Mouse (Mus musculus) embryo, embryonic 9.5 days (tissue): ENCODE measurements around the gene Wrap73.

Experiments used
- DNase-seq: peaks from one replicate; pipeline ENCODE4 v3.0.0-alpha.2; 2017; ENCODE audit errors: extremely low spot score

Gene Wrap73

DNA sequence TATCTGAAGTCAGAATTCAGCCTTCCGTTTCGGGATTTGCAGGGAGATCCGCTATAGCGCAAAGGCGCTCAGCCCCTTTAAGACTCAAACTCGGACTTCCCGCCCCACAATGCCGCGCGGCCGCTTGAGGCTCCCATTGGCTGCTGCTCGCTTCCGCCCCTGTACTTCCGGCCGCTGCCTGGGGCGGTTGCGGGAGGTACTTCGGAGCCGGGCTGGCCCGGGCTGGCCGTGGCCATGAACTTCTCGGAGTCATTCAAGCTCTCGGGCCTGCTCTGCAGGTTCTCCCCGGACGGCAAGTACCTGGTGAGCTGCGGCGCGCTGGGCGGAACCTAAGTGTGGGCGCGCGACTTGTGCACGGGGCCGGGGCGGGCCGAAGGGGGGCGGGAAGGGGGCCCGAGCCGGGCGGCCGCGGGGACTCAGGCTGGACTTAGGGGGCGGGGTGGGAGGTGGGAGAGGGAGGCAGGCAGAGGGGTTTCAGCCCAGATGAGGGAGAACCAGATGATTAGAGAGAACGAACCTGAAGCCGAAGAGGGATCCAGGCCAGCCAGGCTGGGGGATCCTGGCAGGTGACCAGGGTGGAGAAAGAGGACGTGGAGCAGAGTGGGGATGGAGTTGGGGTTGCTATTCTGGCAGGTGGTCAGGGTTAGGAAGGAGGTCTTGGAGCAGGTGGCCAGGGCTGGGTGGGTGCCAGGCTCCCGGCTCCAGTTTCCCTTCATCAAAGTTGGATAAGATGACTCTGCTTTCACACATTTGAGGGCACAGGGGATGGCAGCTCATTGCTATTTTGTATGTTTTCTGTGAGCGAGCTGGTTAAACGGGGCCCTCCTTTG is at the start of gene Wrap73:
Wrap73 (plus strand) TSS at position 162 of the 830 bp plus-strand sequence.
- peak; percentile 89 for DNase-seq

DNA sequence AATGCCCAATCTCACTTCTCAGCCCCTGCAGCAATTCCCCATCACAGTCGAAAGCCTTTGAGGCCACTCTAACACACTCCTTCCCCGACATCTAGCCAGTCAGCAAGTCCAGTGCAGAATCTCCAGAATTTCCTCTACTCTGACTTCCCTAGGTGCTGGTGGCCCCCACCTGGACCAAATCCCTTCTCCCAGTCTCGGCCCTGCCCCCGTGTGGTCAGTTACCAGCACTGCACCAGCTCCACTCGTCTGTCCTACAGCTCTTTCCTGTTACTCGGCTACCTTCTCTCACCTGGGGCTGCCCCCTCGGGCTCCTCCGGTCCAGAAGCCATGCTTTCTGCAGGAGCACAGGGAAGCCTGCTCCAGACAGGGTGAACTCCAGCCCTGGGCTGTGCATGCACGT is 49.0 kb upstream of the Wrap73 start:
- no peak for DNase-seq

DNA sequence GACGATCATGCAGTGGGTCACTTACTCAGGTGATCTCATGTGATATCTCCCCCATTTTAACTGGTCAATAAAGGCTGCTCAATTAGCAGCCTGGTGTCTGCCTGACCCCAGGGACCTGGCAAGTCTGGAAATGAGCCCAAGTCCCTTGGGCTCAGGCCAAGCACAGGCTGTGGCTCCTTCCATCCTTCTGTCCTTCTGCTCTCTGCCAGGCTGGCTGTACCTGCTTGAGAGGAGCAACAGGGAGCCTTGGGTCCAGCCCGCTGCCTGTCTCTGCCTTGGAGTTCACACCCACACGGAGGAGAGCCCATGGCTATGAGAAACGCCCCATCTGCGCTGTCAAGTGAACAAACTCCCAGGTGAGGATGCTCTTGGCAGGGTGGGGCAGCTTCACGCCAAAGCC is 46.1 kb upstream of the Wrap73 start:
- DNase-seq: no peak

DNA sequence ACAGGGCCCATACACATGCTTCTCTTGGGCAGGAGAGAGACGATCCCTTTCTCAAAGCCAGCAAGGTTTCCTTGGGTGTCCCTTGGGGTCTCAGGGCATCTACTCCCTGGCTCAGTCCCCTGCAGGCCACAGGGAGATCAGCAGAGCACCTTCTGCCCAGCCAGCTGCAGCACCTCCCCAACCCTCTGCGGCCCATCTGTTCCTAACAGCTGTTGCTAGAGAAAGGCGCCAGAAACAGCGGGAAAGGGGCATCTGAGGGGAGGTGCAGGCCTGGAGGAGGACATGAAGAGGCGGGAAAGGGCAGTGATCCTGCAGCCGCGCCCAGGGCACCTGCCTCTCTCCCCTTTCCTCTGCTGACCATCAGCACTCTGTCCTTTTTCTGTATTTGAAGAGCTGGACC is 42.8 kb upstream of the Wrap73 start:
- DNase-seq: no peak

DNA sequence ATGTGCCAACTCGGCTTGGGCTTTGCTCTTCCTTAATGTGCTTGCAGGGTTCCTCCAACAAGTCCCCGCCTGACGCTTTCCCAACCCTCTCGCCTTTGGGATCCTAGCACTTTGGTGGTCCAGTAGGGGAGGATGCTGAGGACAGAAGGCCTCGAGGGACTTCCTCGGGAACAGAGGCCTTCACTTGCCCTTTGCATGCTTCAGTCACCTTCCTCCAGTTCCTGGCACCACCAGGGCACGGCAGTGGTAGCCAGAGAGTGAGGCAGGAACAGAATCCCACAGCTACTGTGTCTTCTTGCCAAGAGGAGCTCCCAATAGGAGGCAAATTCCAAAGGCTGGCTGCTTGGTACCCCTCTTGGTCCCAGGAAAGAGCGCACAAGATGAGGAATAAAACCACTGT is 38.8 kb upstream of the Wrap73 start:
- DNase-seq: no peak

DNA sequence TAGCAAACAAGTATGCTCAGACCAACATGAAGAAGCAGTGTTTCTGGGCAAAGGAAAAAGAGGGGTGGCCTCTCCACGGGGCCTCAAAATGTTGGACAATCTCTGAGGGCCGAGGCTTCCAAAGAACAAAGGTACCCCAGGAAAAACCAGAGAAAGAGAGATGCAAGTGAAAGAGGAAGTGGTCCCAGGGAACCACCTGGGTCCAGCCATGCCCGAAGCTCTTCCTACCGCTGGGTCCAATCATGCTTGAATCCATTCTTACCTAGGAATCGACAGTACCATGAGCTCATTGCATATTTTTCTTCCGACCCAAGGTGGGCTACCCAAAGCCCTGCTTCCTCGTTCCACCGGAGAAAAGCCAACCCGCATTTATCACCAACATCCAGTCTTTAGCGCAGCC is 38.3 kb upstream of the Wrap73 start:
- no peak for DNase-seq

DNA sequence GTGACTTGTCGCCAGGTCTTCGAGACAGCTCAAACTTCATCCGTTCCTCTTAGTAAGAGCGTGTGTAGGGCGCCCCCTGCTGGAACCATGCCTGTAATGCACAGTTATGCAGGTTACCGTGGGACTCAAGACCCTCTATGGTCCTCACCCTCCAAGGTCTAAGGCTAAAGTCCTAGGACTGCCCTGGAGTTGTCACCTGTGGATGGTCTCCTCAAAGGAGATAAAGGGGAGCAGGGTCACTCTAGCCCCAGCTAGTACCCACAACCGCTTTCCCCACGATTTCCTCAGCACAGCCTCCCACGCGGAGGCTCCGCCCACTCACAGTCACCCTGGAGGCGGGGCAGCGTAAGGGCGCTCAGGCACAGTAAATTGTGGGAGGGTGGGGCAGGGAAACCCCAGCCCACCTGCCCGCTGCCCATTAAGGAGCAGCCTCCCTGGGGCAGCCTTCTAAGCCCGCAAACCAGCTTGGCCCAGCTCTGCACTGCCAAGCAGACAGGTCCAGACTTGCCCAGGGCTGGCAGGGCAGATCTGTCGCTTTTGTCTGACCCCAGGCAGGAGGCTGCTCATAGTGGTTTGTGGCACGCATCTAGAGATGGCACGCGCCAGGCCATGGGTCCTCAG is 36.7 kb upstream of the Wrap73 start:
- DNase-seq: peak; percentile 71

DNA sequence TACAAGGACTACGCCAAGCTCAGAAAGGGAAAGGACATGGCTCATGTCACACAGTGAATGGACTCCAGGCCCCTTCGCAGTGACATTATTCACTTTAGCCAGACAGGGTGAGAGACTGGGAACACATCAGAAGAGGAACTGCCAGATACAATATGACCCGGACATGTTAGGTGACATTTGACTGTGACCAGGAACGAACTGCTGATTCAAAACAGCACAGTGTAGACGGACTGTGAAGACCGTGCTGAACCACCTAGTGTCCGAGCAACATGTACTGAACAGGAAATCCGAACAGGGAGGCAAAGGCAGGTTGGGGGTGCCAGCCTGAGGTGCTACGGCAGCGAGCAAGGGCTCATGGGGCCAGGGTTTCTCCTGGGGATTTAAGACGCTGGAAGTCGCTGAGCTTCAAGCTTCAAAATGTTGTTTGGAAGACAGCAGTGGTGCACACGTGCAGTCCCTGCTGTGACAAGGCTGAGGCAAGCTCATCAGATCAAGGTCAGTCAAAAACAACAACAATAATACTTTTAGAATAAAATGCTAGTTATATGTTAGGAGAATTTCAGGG is 35.6 kb upstream of the Wrap73 start:
- no peak for DNase-seq

DNA sequence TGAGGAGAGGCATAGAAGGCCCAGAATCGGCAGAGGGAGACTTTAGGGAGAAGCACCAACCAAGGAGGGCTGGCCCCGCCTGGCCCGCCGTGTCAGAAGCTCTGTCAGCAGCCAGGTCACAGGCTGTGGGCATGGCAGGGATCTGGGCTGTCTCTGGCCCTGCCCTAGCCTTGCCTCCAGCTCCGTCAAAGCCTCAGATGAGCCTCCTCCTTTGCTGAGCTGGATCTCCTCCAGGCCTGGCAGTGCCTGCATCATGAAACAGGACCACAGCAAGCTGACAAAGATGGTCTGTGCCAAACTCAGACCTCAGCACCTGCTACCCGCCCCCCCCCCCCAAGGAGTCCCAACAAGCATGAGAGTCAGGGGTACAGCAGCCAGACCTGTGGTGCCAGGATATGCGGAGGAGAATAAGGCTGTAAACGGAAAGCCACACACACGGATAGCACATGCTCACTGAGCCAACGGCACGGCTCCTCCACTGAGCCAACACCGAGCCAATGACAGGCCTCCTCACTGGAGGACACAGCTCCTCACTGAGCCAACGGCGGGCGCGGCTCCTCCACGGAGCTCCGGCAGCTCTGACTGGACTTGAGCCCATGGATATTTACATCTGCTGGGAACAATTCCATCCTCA is 32.8 kb upstream of the Wrap73 start:
- no peak for DNase-seq

DNA sequence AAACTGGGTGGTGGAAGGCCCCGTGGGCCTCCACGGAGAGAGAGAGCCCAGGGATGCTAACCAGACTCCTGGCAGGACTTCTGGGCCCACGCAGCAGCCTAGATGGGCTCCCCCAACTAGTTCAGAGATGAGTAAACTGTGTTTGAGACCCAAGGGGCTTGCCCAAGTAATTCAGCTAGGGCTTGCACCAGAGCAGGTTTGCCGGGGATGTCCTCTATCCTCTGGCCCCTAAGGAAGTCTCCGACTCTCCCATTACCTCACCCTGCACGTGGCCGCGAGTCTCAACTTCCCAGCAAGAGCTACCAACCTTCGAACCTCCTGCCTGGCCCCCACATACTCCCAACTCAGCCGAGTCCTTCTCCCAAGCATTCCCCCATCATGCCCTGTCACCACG is 32.3 kb upstream of the Wrap73 start:
- DNase-seq: no peak

DNA sequence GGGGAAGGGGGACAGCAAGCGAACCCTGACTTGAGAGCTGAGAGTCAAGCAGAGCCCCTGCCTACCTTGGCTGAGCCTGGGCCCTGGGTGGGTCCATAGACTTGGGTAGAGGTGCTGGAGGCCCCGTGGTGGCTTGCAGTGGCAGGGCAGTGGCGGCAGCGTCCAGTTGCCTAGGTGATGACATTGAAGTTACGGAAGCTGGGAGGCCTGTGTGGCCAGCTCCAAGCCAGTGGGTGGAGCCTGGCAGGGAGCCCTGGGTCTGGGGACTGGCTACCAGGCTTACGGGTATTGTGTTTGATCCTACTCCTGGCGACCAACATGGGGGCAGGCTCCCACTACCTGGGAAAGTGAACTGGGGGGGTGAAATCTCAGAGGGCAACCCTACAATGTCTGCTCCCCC is 25.8 kb upstream of the Wrap73 start:
- no peak for DNase-seq

DNA sequence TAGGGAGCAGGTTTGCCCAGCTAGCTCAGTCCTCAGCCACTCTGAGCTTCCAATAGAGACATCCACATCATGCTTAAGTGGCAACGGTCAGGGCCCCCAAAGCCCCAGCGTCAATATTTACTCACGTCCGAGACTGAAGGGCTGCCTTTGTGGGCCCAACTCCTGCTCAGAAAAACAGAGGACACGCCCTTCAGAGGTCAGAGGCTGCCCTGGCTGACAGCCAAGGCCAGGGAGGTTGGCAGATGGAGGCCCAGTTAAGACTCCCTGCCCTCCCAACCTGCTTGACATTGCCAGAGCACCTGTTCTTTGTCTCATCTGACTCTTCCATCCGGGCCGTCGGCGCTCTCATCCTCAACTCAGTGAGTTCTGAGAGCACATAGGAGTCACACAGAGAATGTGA is 23.4 kb upstream of the Wrap73 start:
- no peak for DNase-seq

DNA sequence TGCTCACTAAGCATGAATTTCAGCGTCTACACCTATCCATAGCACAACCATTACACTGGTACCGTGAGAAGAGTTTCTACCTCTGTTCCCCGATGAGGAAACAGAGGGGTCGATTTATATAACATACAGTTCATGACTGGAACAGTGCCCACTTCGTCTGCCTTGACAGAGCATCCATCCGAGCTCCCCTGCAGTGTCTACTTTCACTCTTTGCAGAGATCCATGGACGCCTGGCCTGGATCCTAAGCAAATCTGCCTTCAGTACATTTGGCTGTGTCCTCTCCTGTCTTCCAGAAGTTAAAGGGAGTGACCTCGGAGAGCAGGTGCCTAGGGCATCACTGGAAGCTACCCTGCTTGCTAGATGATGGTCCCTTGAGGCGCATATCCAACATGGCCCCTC is 23.0 kb upstream of the Wrap73 start:
- no peak for DNase-seq

DNA sequence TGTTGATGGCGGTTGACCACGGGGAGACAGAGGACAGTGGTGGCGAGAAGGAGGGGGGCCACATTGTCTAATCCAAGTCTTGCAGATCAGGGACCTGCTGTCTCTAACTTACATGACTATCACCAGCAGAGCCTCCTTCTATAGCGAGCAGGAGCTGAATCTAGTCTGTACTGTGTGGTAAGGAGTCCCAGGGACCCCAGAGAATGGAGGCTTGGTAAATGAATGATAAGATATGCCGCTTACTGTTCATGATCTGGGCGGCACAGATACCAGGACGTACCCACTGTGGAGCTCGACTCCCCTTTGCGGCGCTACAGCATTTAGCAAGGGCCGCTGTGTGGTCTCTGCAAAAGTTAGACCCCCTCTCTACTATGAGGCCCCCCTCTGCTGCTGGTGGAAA is 20.4 kb upstream of the Wrap73 start:
- no peak for DNase-seq

DNA sequence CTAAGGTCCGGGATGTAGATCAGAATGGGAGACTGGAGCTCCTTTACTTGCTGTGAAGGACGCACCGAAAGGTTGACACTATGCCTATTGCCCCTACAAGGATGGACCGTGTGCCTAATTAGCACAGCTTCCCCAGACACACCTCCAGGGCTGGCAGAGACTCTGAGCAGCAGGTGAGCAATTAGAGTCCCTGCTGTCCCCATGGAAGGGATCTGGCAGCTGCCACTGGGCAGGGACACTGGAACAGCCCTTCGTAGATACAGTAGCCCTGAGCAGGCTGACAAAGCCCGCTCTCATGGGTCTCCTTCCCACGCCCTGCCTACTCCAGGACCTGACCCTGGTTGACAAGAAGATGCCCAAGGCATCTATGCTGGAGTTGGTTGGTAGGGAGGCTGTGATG is 19.8 kb upstream of the Wrap73 start:
- DNase-seq: no peak

DNA sequence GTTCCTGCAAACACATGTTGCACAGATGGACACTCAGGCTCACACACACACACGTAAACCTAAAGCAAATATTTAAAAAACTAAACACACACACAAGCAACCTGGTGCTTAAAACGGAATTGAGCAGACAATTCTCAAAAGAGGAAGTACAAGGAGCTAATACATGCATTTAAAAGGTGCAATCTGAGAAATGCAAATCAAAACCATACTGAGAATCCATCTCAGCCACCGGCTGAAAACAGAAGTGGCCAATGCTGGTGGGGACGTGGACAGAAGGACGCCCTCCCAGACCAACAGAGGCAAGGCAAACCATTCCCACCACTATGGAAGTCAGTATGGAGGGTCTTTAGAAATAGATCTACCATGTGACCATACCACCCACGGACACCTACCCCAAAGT is 18.6 kb upstream of the Wrap73 start:
- DNase-seq: no peak

DNA sequence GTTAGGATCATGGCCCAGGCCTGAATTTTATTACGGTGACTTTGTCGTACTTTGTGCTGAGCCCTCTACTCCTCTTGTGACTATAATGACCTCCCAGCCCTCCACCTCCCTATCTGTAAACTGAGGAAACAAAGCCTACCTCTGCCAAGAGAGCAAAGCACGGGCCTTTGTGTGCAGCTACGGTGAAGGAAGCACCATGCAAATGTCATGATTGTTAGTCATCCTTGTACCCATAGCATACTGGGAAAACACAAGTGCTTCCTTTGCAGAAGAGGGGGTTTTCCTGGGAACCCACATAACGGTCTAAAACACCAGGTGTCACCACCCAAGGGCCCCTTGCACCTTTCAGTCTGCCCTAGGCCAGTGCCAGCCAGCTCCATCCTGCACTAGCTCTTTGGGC is 17.0 kb upstream of the Wrap73 start:
- no peak for DNase-seq

DNA sequence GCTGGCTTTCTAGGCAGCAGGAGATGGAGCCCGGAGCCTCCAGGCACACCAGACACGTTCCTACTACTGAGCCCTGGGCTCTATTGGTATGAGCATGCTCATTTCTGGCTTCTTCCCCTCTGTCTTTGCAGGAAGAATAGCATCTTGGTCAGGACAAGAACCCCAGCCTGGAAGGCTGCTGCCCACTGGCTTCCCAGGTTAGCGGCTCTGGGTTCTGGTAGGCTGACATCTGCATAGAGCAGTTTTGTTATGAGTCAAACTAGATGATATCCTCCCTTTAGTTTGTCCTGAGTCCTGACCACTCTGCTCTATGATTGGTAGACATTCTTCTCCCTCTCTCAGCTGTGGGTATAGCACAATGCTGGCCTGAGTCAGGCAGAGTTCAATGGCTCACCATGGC is 14.9 kb upstream of the Wrap73 start:
- DNase-seq: no peak

DNA sequence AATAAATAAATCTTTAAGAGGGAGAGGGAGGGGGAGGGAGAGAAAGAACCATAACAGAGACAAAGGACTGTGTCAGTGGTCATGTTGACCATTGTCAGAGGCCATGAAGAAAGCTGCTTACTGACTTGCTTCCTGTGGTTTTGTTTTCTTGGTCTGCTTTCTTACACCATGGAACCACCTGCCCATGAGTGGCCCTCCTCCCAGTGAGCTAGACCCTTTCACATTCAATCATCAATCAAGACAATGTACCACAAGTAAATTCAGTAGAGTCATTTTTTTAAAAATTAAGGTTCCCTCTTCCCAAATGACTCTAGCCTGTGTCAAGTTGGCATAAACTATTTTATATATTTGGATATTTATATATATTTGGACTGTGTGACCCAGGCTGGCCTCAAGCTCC is 12.2 kb upstream of the Wrap73 start:
- no peak for DNase-seq

DNA sequence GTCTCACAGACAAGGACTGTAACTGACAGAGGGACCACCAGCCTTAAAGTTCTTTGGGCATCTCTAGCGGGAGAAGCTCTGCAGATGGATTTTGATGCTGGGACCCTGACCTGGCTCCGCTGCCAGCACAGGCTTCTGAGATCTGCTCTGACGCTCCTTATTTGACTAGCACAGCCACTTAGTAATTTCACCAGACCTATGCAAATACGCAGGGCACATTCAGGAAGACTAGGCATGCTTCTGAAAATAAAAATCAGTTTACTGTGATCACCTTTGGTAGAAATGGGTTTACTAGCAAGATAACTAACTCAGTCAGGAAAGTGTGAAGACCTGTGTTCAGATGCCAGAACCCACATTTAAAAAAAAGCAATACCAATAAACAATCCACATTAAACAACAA is 10.3 kb upstream of the Wrap73 start:
- no peak for DNase-seq

DNA sequence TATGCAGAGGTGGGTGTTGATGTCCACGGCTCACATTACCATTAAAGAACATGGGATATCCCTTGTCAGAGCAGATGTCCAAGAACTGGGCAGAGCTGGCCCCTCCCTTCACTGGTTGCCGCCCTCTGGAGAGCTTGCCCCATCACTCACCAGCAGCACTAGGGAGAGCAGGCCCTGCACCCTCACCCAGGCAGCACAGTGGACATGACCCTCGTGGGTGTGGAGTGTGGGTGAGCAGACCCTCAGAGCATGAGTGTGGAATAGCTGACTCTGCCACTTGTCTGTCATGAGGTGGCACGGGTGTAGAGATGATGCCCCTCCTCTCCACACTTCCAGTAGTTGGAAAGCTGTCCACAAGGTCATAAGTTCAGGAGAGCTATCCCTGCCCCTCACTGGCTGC is 7.4 kb upstream of the Wrap73 start:
- no peak for DNase-seq

DNA sequence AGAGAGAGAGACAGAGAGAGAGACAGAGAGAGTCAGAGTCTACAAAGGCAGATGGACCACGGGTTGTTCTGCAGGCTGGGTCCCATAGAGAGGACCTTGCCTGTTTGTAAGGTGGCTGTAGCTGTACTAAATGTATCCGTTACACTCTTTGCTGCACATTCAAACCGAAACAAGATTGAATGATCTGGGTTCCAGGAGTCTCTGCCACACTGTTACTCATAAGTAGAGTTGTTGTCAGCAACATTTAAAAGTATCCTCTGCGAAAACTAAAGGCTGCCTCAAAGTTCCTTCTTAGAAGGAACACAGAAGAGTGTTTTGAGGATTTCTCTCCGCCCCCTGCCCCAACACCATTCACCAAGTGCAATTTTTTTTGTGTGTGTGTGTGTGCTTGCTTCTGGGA is 5.0 kb upstream of the Wrap73 start:
- no peak for DNase-seq

DNA sequence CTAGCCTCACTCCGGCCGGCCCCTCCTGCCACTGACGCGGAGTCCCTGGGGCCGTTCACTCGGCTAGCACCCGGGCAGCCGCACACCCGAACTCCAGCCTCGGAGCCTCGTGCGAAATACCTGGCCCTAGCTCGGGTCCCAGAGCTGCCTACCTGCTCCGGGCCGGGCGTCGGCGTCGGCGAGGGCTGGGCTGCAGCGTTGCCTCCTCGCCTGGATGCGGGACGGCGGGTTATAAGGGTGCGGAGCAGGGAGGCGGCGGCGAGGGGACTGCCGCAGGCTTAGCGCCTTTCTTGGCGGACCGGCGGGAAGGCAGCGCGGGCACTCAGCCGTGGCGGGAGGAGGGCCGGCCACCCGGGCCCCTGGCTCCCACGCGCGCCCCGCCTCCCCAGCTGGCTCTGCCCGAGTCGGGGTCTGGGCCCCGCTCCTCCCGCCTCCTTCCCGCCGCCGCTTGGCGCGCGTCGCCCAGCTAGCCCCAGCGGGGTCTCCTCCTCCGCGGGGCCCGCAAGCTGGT is 2.4 kb upstream of the Wrap73 start:
- DNase-seq: peak; percentile 44

DNA sequence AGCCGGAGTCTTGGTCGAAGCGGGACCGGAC is 2.2 kb upstream of the Wrap73 start, which contains the start of gene Trp73:
Trp73 (minus strand) TSS at position 27 of the 31 bp plus-strand sequence.
- DNase-seq: no peak
